Mouse (Mus musculus) liver, adult 2 months (tissue): ENCODE measurements around the gene Sytl1. TPM values are rescaled to one million over a fixed set of nuclear protein-coding genes. Genes with fewer than 3 reads are reported as not detected.

ENCODE experiments used
- DNase-seq: peaks from one replicate; pipeline ENCODE4 v3.0.0-alpha.2; 2011; ENCODE audit warnings: low read depth, low spot score; ENCODE audit errors: extremely low read depth
- H3K27ac ChIP-seq: fragments of 200-500 bp; replicated peaks from 2 replicates; pipeline ENCODE4 v1.5.1; 2012; ENCODE audit warnings: low read depth, mild to moderate bottlenecking, control low read depth, inconsistent platforms, low read length; ENCODE audit not compliant: insufficient read depth
- H3K27me3 ChIP-seq: fragments of 200-500 bp; 2 replicates; pipeline ENCODE4 v1.6.1; 2012; ENCODE audit warnings: mild to moderate bottlenecking, moderate library complexity, low read length, inconsistent platforms; ENCODE audit not compliant: control insufficient read depth, insufficient read depth
- H3K36me3 ChIP-seq: fragments of 200-500 bp; 2 replicates; pipeline ENCODE4 v1.6.1; 2012; ENCODE audit warnings: low read length, inconsistent platforms; ENCODE audit not compliant: control insufficient read depth, insufficient read depth
- H3K4me1 ChIP-seq: fragments of 200-500 bp; 2 replicates; pipeline ENCODE4 v1.6.1; 2011; ENCODE audit warnings: low read length; ENCODE audit not compliant: control insufficient read depth, insufficient read depth
- H3K4me3 ChIP-seq: fragments of 200-500 bp; 2 replicates; pipeline ENCODE4 v1.5.1; 2011; ENCODE audit warnings: low read depth, mild to moderate bottlenecking, control low read depth, low read length, moderate library complexity; ENCODE audit not compliant: insufficient read depth
- H3K79me2 ChIP-seq: fragments of 200-500 bp; 2 replicates; pipeline ENCODE4 v1.6.1; 2012; ENCODE audit warnings: inconsistent platforms, mild to moderate bottlenecking, low read length, moderate library complexity; ENCODE audit not compliant: control insufficient read depth, insufficient read depth
- H3K9ac ChIP-seq: fragments of 200-500 bp; 2 replicates; pipeline ENCODE4 v1.6.1; 2012; ENCODE audit warnings: low read depth, mild to moderate bottlenecking, control low read depth, inconsistent platforms, low read length
- CTCF ChIP-seq: fragments of 200-500 bp; IDR thresholded peaks from 2 replicates; pipeline ENCODE4 v1.5.1; 2011; ENCODE audit warnings: low read depth, low read length, control low read depth
- POLR2A ChIP-seq: fragments of 200-500 bp; IDR thresholded peaks from 2 replicates; pipeline ENCODE4 v1.6.1; 2011; ENCODE audit warnings: low read length, control low read depth; ENCODE audit not compliant: insufficient read depth; ENCODE audit errors: extremely low read depth
- WGBS: fragments of 180-500 bp; shearing (Covaris S2); methylation state at CpG from one replicate; pipeline ENCODE4 v1.1.7; 2018; 5-methylcytosine and 5-hydroxymethylcytosine counted together
- polyA plus RNA-seq: library from polyadenylated mRNA; depleted of rRNA; stranded (reverse); fragments of >200 nt; gene quantifications from 2 replicates; pipeline ENCODE4 v1.2.3, GENCODE M21; 2012
- total RNA-seq: library from RNA; depleted of rRNA; stranded (reverse); fragments of >200 nt; gene quantifications from 2 replicates; pipeline ENCODE4 v1.2.3, GENCODE M21; 2014

Gene Sytl1
- total and polyA plus RNA-seq, 2 experiments, result 2.9 to 4.2 TPM

- Histone ChIP-seq H3K27me3 (no peaks in the 10 kb centered on the region), H3K36me3 (no peaks in the 10 kb centered on the region), H3K4me3 (no peak overlapping the region), H3K79me2 (no peaks in the 10 kb centered on the region), H3K9ac (no peak overlapping the region), H3K4me1 (no peaks in the 10 kb centered on the region), H3K27ac (no peak overlapping the region)
- no peak for DNase-seq
- 31% methylated on average over 31 of the region's 31 CpGs for WGBS
- TF ChIP-seq CTCF (no peak), POLR2A (no peak)
Observed at GRCm38 (mm10) chr4:133251214-133251613, 11.7 kb downstream of the Sytl1 start.

GRCm38 (mm10) chr4:133250609-133251008 is 12.3 kb downstream of the Sytl1 start:
- no peaks in the 10 kb centered on the region for H3K36me3 ChIP-seq
- no peaks in the 10 kb centered on the region for H3K79me2 ChIP-seq
- H3K4me1 ChIP-seq, result no peaks in the 10 kb centered on the region
- H3K9ac ChIP-seq, result no peak overlapping the region
- H3K27me3 ChIP-seq, result no peaks in the 10 kb centered on the region
- no peak overlapping the region for H3K27ac ChIP-seq
- WGBS, result 10% methylated on average over 22 of the region's 22 CpGs
- TF ChIP-seq CTCF (peak; percentile 82), POLR2A (no peak)
- DNase-seq, result no peak
- no peak overlapping the region for H3K4me3 ChIP-seq

- no peaks in the 10 kb centered on the region for H3K27me3 ChIP-seq
- TF ChIP-seq POLR2A (no peak), CTCF (no peak)
- H3K4me1 ChIP-seq, result no peaks in the 10 kb centered on the region; the same call in 1 of the 2 replicates
- no peak overlapping the region for H3K4me3 ChIP-seq
- no peaks in the 10 kb centered on the region for H3K36me3 ChIP-seq
- WGBS, result 84% methylated on average over 13 of the region's 13 CpGs
- DNase-seq, result no peak
- no peak overlapping the region for H3K9ac ChIP-seq
- no peaks in the 10 kb centered on the region for H3K79me2 ChIP-seq
- H3K27ac ChIP-seq, result no peak overlapping the region
Observed at GRCm38 (mm10) chr4:133247806-133248449, 15.0 kb downstream of the Sytl1 start.

GRCm38 (mm10) chr4:133247072-133247471 is 15.8 kb downstream of the Sytl1 start:
- no peaks in the 10 kb centered on the region for H3K79me2 ChIP-seq
- no peaks in the 10 kb centered on the region for H3K36me3 ChIP-seq
- WGBS, result 68% methylated on average over 15 of the region's 15 CpGs
- no peaks in the 10 kb centered on the region for H3K27me3 ChIP-seq
- no peak for DNase-seq
- TF ChIP-seq POLR2A, result no peak
- TF ChIP-seq CTCF, result no peak
- H3K4me3 ChIP-seq, result no peak overlapping the region; the same call in 1 of the 2 replicates
- no peak overlapping the region for H3K27ac ChIP-seq
- H3K4me1 ChIP-seq, result no peaks in the 10 kb centered on the region; the same call in 1 of the 2 replicates
- H3K9ac ChIP-seq, result no peak overlapping the region

- Histone ChIP-seq H3K27me3 (no peaks in the 10 kb centered on the region), H3K4me1 (peaks cover 2% of the 10 kb centered on the region; the same call in 1 of the 2 replicates), H3K79me2 (no peaks in the 10 kb centered on the region), H3K36me3 (no peaks in the 10 kb centered on the region), H3K9ac (no peak overlapping the region), H3K4me3 (no peak overlapping the region), H3K27ac (no peak overlapping the region)
- DNase-seq, result no peak
- no peak for TF ChIP-seq CTCF
- TF ChIP-seq POLR2A, result no peak
- 83% methylated on average over 1 of the region's 1 CpGs for WGBS
Observed at GRCm38 (mm10) chr4:133244289-133244688, 18.6 kb downstream of the Sytl1 start.

GRCm38 (mm10) chr4:133243538-133243937 is 19.4 kb downstream of the Sytl1 start:
- no peak overlapping the region for H3K4me3 ChIP-seq
- no peak for DNase-seq
- no peaks in the 10 kb centered on the region for H3K79me2 ChIP-seq
- peaks cover 2% of the 10 kb centered on the region; the same call in 1 of the 2 replicates for H3K4me1 ChIP-seq
- no peaks in the 10 kb centered on the region for H3K27me3 ChIP-seq
- no peaks in the 10 kb centered on the region for H3K36me3 ChIP-seq
- no peak overlapping the region for H3K27ac ChIP-seq
- no peak for TF ChIP-seq POLR2A
- no peak for TF ChIP-seq CTCF
- H3K9ac ChIP-seq, result no peak overlapping the region
- 81% methylated on average over 13 of the region's 13 CpGs for WGBS
